In the genomic region with DNA sequence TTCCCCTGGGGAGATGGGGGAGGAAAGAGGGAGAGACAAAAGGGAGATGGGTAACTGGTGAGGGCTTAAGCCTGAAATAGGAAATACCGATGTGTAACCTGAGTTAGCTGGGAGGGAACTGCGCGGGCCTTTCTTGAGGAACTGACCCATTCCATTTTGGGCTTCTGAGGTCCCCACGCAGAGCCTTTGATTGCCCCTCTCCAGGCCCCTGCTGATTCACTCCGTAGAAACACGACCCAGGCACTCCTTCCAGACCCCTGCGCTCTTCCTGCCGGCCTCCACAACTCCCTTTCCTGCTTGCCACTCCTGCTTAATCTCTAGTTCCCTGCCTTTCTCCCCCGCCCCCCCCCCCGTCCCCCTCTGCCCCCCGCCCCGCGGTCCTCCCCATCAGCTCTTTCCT, we compare ENCODE assay signal across 10 mouse cellular contexts. TPM values are rescaled to one million over a fixed set of nuclear protein-coding genes. Genes with fewer than 3 reads are reported as not detected.
DNase-seq lines count a peak whose midpoint lies in the region; ATAC-seq lines count a peak whose summit lies in the region.
"Had no signal": no experiment of that assay in that cellular context is flagged by ENCODE, and none has a peak within 500 bp of the region (broad histone marks: within the 10 kb centered on the region; RNA-seq: fewer than 3 reads in every experiment).

No protein-coding gene starts in this region.

- H3K4me1 ChIP-seq in kidney, embryonic 15.5 days = peaks cover 50% of the 10 kb centered on the region
- peaks cover 10% of the 10 kb centered on the region for H3K4me1 ChIP-seq in forebrain, embryonic 11.5 days (replicated peaks; ENCODE audit: control insufficient read depth, insufficient read depth, low read length)
- peaks cover 49% of the 10 kb centered on the region for H3K4me1 ChIP-seq in limb, embryonic 11.5 days (ENCODE audit: control insufficient read depth, insufficient read depth, low read length)
- no peaks in the 10 kb centered on the region for H3K4me1 ChIP-seq in neural tube, embryonic 14.5 days (ENCODE audit: control insufficient read depth, insufficient read depth, low read length)

- peak; percentile 55 for ATAC-seq in kidney, embryonic 15.5 days (replicated peaks; ENCODE audit: low FRiP score)
- ATAC-seq in forebrain, embryonic 11.5 days (replicated peaks; ENCODE audit: low FRiP score) = no peak
- ATAC-seq in limb, embryonic 11.5 days (ENCODE audit: insufficient number of reproducible peaks, low FRiP score, low TSS enrichment, low read depth) = no peak
- no peak for ATAC-seq in neural tube, embryonic 14.5 days (ENCODE audit: low read depth)

- WGBS in kidney, embryonic 15.5 days = 3% methylated on average over 12 of the region's 13 CpGs
- 9% methylated on average over 9 of the region's 13 CpGs for WGBS in forebrain, embryonic 11.5 days
- 8% methylated on average over 12 of the region's 13 CpGs for WGBS in limb, embryonic 11.5 days
- 11% methylated on average over 10 of the region's 13 CpGs for WGBS in neural tube, embryonic 14.5 days

- 0 out of 2 replicates have a peak overlapping the region, but pooled peaks have one; percentile 29 for H3K9ac ChIP-seq in kidney, embryonic 15.5 days
- no peak overlapping the region; the same call in 1 of the 2 replicates for H3K9ac ChIP-seq in forebrain, embryonic 11.5 days (ENCODE audit: low read length)
- no peak overlapping the region; the same call in 1 of the 2 replicates for H3K9ac ChIP-seq in limb, embryonic 11.5 days (ENCODE audit: low read length)
- no peak overlapping the region for H3K9ac ChIP-seq in neural tube, embryonic 14.5 days (replicated peaks; ENCODE audit: low read depth, low read length)

- no peaks in the 10 kb centered on the region for H3K36me3 ChIP-seq in kidney, embryonic 15.5 days
- no peaks in the 10 kb centered on the region for H3K36me3 ChIP-seq in forebrain, embryonic 11.5 days (ENCODE audit: control insufficient read depth, insufficient read depth, low read length)
- no peaks in the 10 kb centered on the region for H3K36me3 ChIP-seq in limb, embryonic 11.5 days (ENCODE audit: control insufficient read depth, insufficient read depth, low read length)
- H3K36me3 ChIP-seq in neural tube, embryonic 14.5 days (ENCODE audit: control insufficient read depth, insufficient read depth, low read length) = no peaks in the 10 kb centered on the region

- H3K4me2 ChIP-seq in kidney, embryonic 15.5 days = peak overlapping the region; percentile 55
- peak overlapping the region; percentile 38 for H3K4me2 ChIP-seq in forebrain, embryonic 11.5 days (ENCODE audit: low read depth, low read length, severe bottlenecking)
- H3K4me2 ChIP-seq in limb, embryonic 11.5 days (ENCODE audit: low read depth, severe bottlenecking) = peak overlapping the region; percentile 28
- H3K4me2 ChIP-seq in neural tube, embryonic 14.5 days (ENCODE audit: low read depth, low read length) = peak overlapping the region; percentile 20; the same call in 1 of the 2 replicates

- no peaks in the 10 kb centered on the region for H3K9me3 ChIP-seq in kidney, embryonic 15.5 days (replicated peaks)
- H3K9me3 ChIP-seq in forebrain, embryonic 11.5 days (ENCODE audit: control insufficient read depth, low read length) = no peaks in the 10 kb centered on the region
- H3K9me3 ChIP-seq in limb, embryonic 11.5 days (ENCODE audit: control insufficient read depth, low read length) = no peaks in the 10 kb centered on the region
- no peaks in the 10 kb centered on the region for H3K9me3 ChIP-seq in neural tube, embryonic 14.5 days (ENCODE audit: control insufficient read depth, low read length)

- no peak for DNase-seq in kidney, adult 9 months
- DNase-seq in forebrain, embryonic 11.5 days (ENCODE audit: low spot score) = no peak
- peak; percentile 44 for DNase-seq in limb, embryonic 11.5 days (ENCODE audit: low spot score)
- DNase-seq in spleen, postnatal 14 days (ENCODE audit: low spot score in 2 of 2) = no peak
- DNase-seq in thymus, postnatal 0 days (ENCODE audit: low spot score) = no peak
- no peak for DNase-seq in Muller cell, postnatal 12 days (ENCODE audit: inconsistent ontology term)
- DNase-seq: kidney, postnatal 14 days had no signal

- H3K27ac ChIP-seq in kidney, embryonic 15.5 days = peak overlapping the region; percentile 86
- H3K27ac ChIP-seq in forebrain, embryonic 11.5 days (ENCODE audit: low read depth, low read length) = no peak overlapping the region
- peak overlapping the region; percentile 43; the same call in 1 of the 2 replicates for H3K27ac ChIP-seq in limb, embryonic 11.5 days (replicated peaks; ENCODE audit: low read depth, low read length)
- no peak overlapping the region for H3K27ac ChIP-seq in neural tube, embryonic 14.5 days (ENCODE audit: low read depth, low read length)

- H3K27me3 ChIP-seq in kidney, embryonic 15.5 days = no peaks in the 10 kb centered on the region
- H3K27me3 ChIP-seq in forebrain, embryonic 11.5 days (ENCODE audit: control insufficient read depth, insufficient read depth, low read length) = no peaks in the 10 kb centered on the region
- no peaks in the 10 kb centered on the region for H3K27me3 ChIP-seq in limb, embryonic 11.5 days (ENCODE audit: control insufficient read depth, insufficient read depth, low read length)
- no peaks in the 10 kb centered on the region for H3K27me3 ChIP-seq in neural tube, embryonic 14.5 days (ENCODE audit: control insufficient read depth, insufficient read depth, low read length)

- peak overlapping the region; percentile 11; the same call in 1 of the 2 replicates for H3K4me3 ChIP-seq in kidney, embryonic 15.5 days (replicated peaks)
- H3K4me3 ChIP-seq in forebrain, embryonic 11.5 days (ENCODE audit: low read depth, low read length) = no peak overlapping the region
- H3K4me3 ChIP-seq in limb, embryonic 11.5 days (ENCODE audit: low read depth, low read length) = no peak overlapping the region
- no peak overlapping the region for H3K4me3 ChIP-seq in neural tube, embryonic 14.5 days (ENCODE audit: low read depth, low read length)
- H3K4me3 ChIP-seq: megakaryocyte, embryonic 14.5 days had no signal

RNA-seq across cellular contexts. Expression of gene Fzd2, which starts 28.5 kb away (rescaled TPM):
- 28.5 and 34.0 TPM in 2 replicates for polyA plus RNA-seq in kidney, embryonic 15.5 days (2015; fragmentation: Nextera tagmentation; extraction: Ambion mirVana)
- 45.2 and 46.3 TPM in 2 replicates for polyA plus RNA-seq in forebrain, embryonic 11.5 days (2014; fragmentation: Nextera tagmentation; extraction: Ambion mirVana)
- 57.2 and 57.4 TPM in 2 replicates for polyA plus RNA-seq in limb, embryonic 11.5 days (2014; fragmentation: Nextera tagmentation; extraction: Ambion mirVana)
- polyA plus RNA-seq in neural tube, embryonic 14.5 days (2014; fragmentation: Nextera tagmentation; extraction: Ambion mirVana) = 6.5 and 10.5 TPM in 2 replicates
- 3.9 and 4.3 TPM in 2 replicates for polyA plus RNA-seq in thymus, postnatal 0 days (2015; fragmentation: Nextera tagmentation; extraction: Ambion mirVana)

RNA-seq across cellular contexts. Expression of gene Meioc, which starts 30.8 kb away (rescaled TPM):
- polyA plus RNA-seq in kidney, embryonic 15.5 days (2015; fragmentation: Nextera tagmentation; extraction: Ambion mirVana) = 0.49 and 0.50 TPM in 2 replicates
- polyA plus RNA-seq in forebrain, embryonic 11.5 days (2014; fragmentation: Nextera tagmentation; extraction: Ambion mirVana) = 0.15 and 0.24 TPM in 2 replicates
- 0.35 and 1.2 TPM in 2 replicates for polyA plus RNA-seq in limb, embryonic 11.5 days (2014; fragmentation: Nextera tagmentation; extraction: Ambion mirVana)
- polyA plus RNA-seq in neural tube, embryonic 14.5 days (2014; fragmentation: Nextera tagmentation; extraction: Ambion mirVana) = 0.11 and 0.12 TPM in 2 replicates
- 0.05 TPM in 1 of 2 replicates, not detected in the other for polyA plus RNA-seq in thymus, postnatal 0 days (2015; fragmentation: Nextera tagmentation; extraction: Ambion mirVana)

RNA-seq across cellular contexts. Expression of gene Gm11627, which starts 53.5 kb away (rescaled TPM):
- 8.5 and 8.7 TPM in 2 replicates for polyA plus RNA-seq in kidney, embryonic 15.5 days (2015; fragmentation: Nextera tagmentation; extraction: Ambion mirVana)
- polyA plus RNA-seq in forebrain, embryonic 11.5 days (2014; fragmentation: Nextera tagmentation; extraction: Ambion mirVana) = 12.7 and 13.8 TPM in 2 replicates
- 3.9 and 4.2 TPM in 2 replicates for polyA plus RNA-seq in limb, embryonic 11.5 days (2014; fragmentation: Nextera tagmentation; extraction: Ambion mirVana)
- polyA plus RNA-seq in neural tube, embryonic 14.5 days (2014; fragmentation: Nextera tagmentation; extraction: Ambion mirVana) = 6.6 and 6.9 TPM in 2 replicates
- polyA plus RNA-seq in thymus, postnatal 0 days (2015; fragmentation: Nextera tagmentation; extraction: Ambion mirVana) = 0.52 and 1.2 TPM in 2 replicates

Comparison
In these comparisons a context has a peak if more than half of its experiments do, and no peak if none do; other contexts are left out.
1. H3K27ac ChIP-seq: peak in kidney, embryonic 15.5 days (single experiment) and limb, embryonic 11.5 days (single experiment); none in forebrain, embryonic 11.5 days (single experiment) and neural tube, embryonic 14.5 days (single experiment).
2. Peak in every context shown above with its lines, with median percentiles within 50 percentile points of each other: H3K4me2 ChIP-seq.